Mouse (Mus musculus) inflammation-experienced regulatory T-cells, adult 6 months (primary cell): Measurements from ENCODE around the gene Dcp1a. TPM values are rescaled to one million over a fixed set of nuclear protein-coding genes. Genes with fewer than 3 reads are reported as not detected.
A peak's percentile ranks its signal among the peaks of the same experiment; 100 is the strongest.

Experiments
- ATAC-seq: one replicate; pipeline ENCODE4 v1.8.0; 2017
- polyA plus RNA-seq, 3 experiments: library from polyadenylated mRNA; unstranded; fragments of 100-300 nt; shearing (Covaris generic); gene quantifications; one replicate each; pipeline ENCODE4 v1.2.1; 2017

Dcp1a gene
- polyA plus RNA-seq, result 10 to 100 TPM; 29.6 to 54.4 (median 36.3) TPM

GRCm38 (mm10) chr14:30479361-30479948, at the start of gene Dcp1a:
Gene Dcp1a (plus strand): TSS chr14:30479535.
- peak; percentile 99 for ATAC-seq

GRCm38 (mm10) chr14:30429606-30430005, 49.7 kb upstream of the Dcp1a start:
- no peak for ATAC-seq

- ATAC-seq, result no peak
Observed at GRCm38 (mm10) chr14:30430026-30430425, 49.3 kb upstream of the Dcp1a start.

GRCm38 (mm10) chr14:30430446-30430845, 48.9 kb upstream of the Dcp1a start:
- ATAC-seq, result no peak

GRCm38 (mm10) chr14:30435316-30435715, 44.0 kb upstream of the Dcp1a start:
- ATAC-seq, result no peak

GRCm38 (mm10) chr14:30439915-30440314, 39.4 kb upstream of the Dcp1a start:
- ATAC-seq, result no peak

- no peak for ATAC-seq
Observed at GRCm38 (mm10) chr14:30455801-30456595, 23.3 kb upstream of the Dcp1a start.

GRCm38 (mm10) chr14:30457436-30457835, 21.9 kb upstream of the Dcp1a start:
- ATAC-seq, result no peak

- no peak for ATAC-seq
Observed at GRCm38 (mm10) chr14:30457897-30458296, 21.4 kb upstream of the Dcp1a start.

GRCm38 (mm10) chr14:30458820-30459219, 20.5 kb upstream of the Dcp1a start:
- no peak for ATAC-seq

- peak; percentile 89 for ATAC-seq
Observed at GRCm38 (mm10) chr14:30459891-30460523, 19.3 kb upstream of the Dcp1a start.

- no peak for ATAC-seq
Observed at GRCm38 (mm10) chr14:30463312-30463711, 16.0 kb upstream of the Dcp1a start.

- ATAC-seq, result no peak
Observed at GRCm38 (mm10) chr14:30473605-30474004, 5.7 kb upstream of the Dcp1a start.

GRCm38 (mm10) chr14:30474416-30474815, 4.9 kb upstream of the Dcp1a start:
- no peak for ATAC-seq

- no peak for ATAC-seq
Observed at GRCm38 (mm10) chr14:30491342-30491741, 12.0 kb downstream of the Dcp1a start, which contains the start of gene Cacna1d. Gene Cacna1d (minus strand): TSS chr14:30491455.

- ATAC-seq, result no peak
Observed at GRCm38 (mm10) chr14:30493276-30493675, 13.9 kb downstream of the Dcp1a start.

- no peak for ATAC-seq
Observed at GRCm38 (mm10) chr14:30494998-30495397, 15.7 kb downstream of the Dcp1a start.

- ATAC-seq, result no peak
Observed at GRCm38 (mm10) chr14:30498202-30498601, 18.9 kb downstream of the Dcp1a start.

GRCm38 (mm10) chr14:30504990-30505389, 25.7 kb downstream of the Dcp1a start:
- ATAC-seq, result no peak

- ATAC-seq, result no peak
Observed at GRCm38 (mm10) chr14:30510214-30510763, 31.0 kb downstream of the Dcp1a start.

- no peak for ATAC-seq
Observed at GRCm38 (mm10) chr14:30512896-30513295, 33.6 kb downstream of the Dcp1a start.

- ATAC-seq, result no peak
Observed at GRCm38 (mm10) chr14:30515931-30516723, 36.8 kb downstream of the Dcp1a start.
